Mouse (Mus musculus): ENCODE data around the gene Slc2a9. TPM values are rescaled to one million over a fixed set of nuclear protein-coding genes. Genes with fewer than 3 reads are reported as not detected.

Gene Slc2a9
- 0.40 and 1.2 TPM in 2 replicates for polyA plus RNA-seq (2014; fragmentation: Nextera tagmentation; extraction: Ambion mirVana)

GRCm38 (mm10) chr5:38502992-38503391 lies at the start of gene Slc2a9:
Gene Slc2a9, minus strand, starts transcription at chr5:38503143.
- Histone ChIP-seq H3K27ac (ENCODE audit: low read depth) (no peak within 1 kb of the TSS), H3K9ac (ENCODE audit: low read length) (no peak within 1 kb of the TSS), H3K4me3 (ENCODE audit: low read depth, low read length) (no peak within 1 kb of the TSS), H3K4me2 (ENCODE audit: low read length) (no peak within 1 kb of the TSS), H3K27me3 (replicated peaks; ENCODE audit: control insufficient read depth, insufficient read depth, low read length) (no peaks in the 10 kb centered on the region), H3K9me3 (ENCODE audit: control insufficient read depth, low read length) (no peaks in the 10 kb centered on the region), H3K4me1 (replicated peaks; ENCODE audit: control insufficient read depth, insufficient read depth, low read length) (no peaks in the 10 kb centered on the region), H3K36me3 (ENCODE audit: control insufficient read depth, insufficient read depth, low read length) (no peaks in the 10 kb centered on the region)
- no peak for ATAC-seq (replicated peaks; ENCODE audit: low FRiP score, low TSS enrichment, low read depth)
- DNase-seq (ENCODE audit: low spot score), result no peak
- WGBS, result 81% methylated on average over 4 of the region's 4 CpGs

GRCm38 (mm10) chr5:38552615-38553014 lies 49.7 kb upstream of the Slc2a9 start:
- no peak overlapping the region for H3K27ac ChIP-seq (ENCODE audit: low read depth)
- no peaks in the 10 kb centered on the region for H3K9me3 ChIP-seq (ENCODE audit: control insufficient read depth, low read length)
- no peak overlapping the region for H3K9ac ChIP-seq (ENCODE audit: low read length)
- H3K36me3 ChIP-seq (ENCODE audit: control insufficient read depth, insufficient read depth, low read length), result peaks cover 84% of the 10 kb centered on the region
- no peak for ATAC-seq (replicated peaks; ENCODE audit: low FRiP score, low TSS enrichment, low read depth)
- WGBS, result 54% methylated on average over 3 of the region's 3 CpGs
- no peak overlapping the region for H3K4me2 ChIP-seq (ENCODE audit: low read length)
- no peak overlapping the region for H3K4me3 ChIP-seq (ENCODE audit: low read depth, low read length)
- H3K27me3 ChIP-seq (replicated peaks; ENCODE audit: control insufficient read depth, insufficient read depth, low read length), result no peaks in the 10 kb centered on the region
- no peak for DNase-seq (ENCODE audit: low spot score)
- peaks cover 33% of the 10 kb centered on the region for H3K4me1 ChIP-seq (replicated peaks; ENCODE audit: control insufficient read depth, insufficient read depth, low read length)

GRCm38 (mm10) chr5:38550221-38550768 lies 47.4 kb upstream of the Slc2a9 start:
- 72% methylated on average over 1 of the region's 1 CpGs for WGBS
- no peaks in the 10 kb centered on the region for H3K9me3 ChIP-seq (ENCODE audit: control insufficient read depth, low read length)
- H3K4me1 ChIP-seq (replicated peaks; ENCODE audit: control insufficient read depth, insufficient read depth, low read length), result peaks cover 33% of the 10 kb centered on the region
- no peak overlapping the region for H3K9ac ChIP-seq (ENCODE audit: low read length)
- H3K4me3 ChIP-seq (ENCODE audit: low read depth, low read length), result no peak overlapping the region
- no peaks in the 10 kb centered on the region for H3K27me3 ChIP-seq (replicated peaks; ENCODE audit: control insufficient read depth, insufficient read depth, low read length)
- peaks cover 84% of the 10 kb centered on the region for H3K36me3 ChIP-seq (ENCODE audit: control insufficient read depth, insufficient read depth, low read length)
- ATAC-seq (replicated peaks; ENCODE audit: low FRiP score, low TSS enrichment, low read depth) (no peak), DNase-seq (ENCODE audit: low spot score) (no peak)
- no peak overlapping the region; the same call in 1 of the 2 replicates for H3K4me2 ChIP-seq (ENCODE audit: low read length)
- H3K27ac ChIP-seq (ENCODE audit: low read depth), result peak overlapping the region; percentile 80

GRCm38 (mm10) chr5:38549461-38549909 lies 46.5 kb upstream of the Slc2a9 start:
- Histone ChIP-seq H3K27ac (ENCODE audit: low read depth) (peak overlapping the region; percentile 80), H3K4me1 (replicated peaks; ENCODE audit: control insufficient read depth, insufficient read depth, low read length) (peaks cover 33% of the 10 kb centered on the region), H3K27me3 (replicated peaks; ENCODE audit: control insufficient read depth, insufficient read depth, low read length) (no peaks in the 10 kb centered on the region), H3K9me3 (ENCODE audit: control insufficient read depth, low read length) (no peaks in the 10 kb centered on the region), H3K4me2 (ENCODE audit: low read length) (no peak overlapping the region; the same call in 1 of the 2 replicates), H3K36me3 (ENCODE audit: control insufficient read depth, insufficient read depth, low read length) (peaks cover 84% of the 10 kb centered on the region), H3K4me3 (ENCODE audit: low read depth, low read length) (no peak overlapping the region), H3K9ac (ENCODE audit: low read length) (no peak overlapping the region)
- DNase-seq (ENCODE audit: low spot score), result peak; percentile 69
- 50% methylated on average over 3 of the region's 3 CpGs for WGBS
- ATAC-seq (replicated peaks; ENCODE audit: low FRiP score, low TSS enrichment, low read depth), result peak; percentile 33; the same call in 1 of the 2 replicates

- H3K4me1 ChIP-seq (replicated peaks; ENCODE audit: control insufficient read depth, insufficient read depth, low read length), result peaks cover 24% of the 10 kb centered on the region
- no peak overlapping the region for H3K4me3 ChIP-seq (ENCODE audit: low read depth, low read length)
- no peak overlapping the region for H3K27ac ChIP-seq (ENCODE audit: low read depth)
- no peak overlapping the region for H3K4me2 ChIP-seq (ENCODE audit: low read length)
- DNase-seq (ENCODE audit: low spot score) (no peak), ATAC-seq (replicated peaks; ENCODE audit: low FRiP score, low TSS enrichment, low read depth) (no peak)
- no peaks in the 10 kb centered on the region for H3K27me3 ChIP-seq (replicated peaks; ENCODE audit: control insufficient read depth, insufficient read depth, low read length)
- WGBS, result 55% methylated on average over 6 of the region's 6 CpGs
- H3K9me3 ChIP-seq (ENCODE audit: control insufficient read depth, low read length), result no peaks in the 10 kb centered on the region
- peaks cover 94% of the 10 kb centered on the region for H3K36me3 ChIP-seq (ENCODE audit: control insufficient read depth, insufficient read depth, low read length)
- H3K9ac ChIP-seq (ENCODE audit: low read length), result no peak overlapping the region
These were observed 44.4 kb upstream of the Slc2a9 start for GRCm38 (mm10) chr5:38547375-38547774.

GRCm38 (mm10) chr5:38544423-38545415 lies 41.8 kb upstream of the Slc2a9 start:
- H3K4me3 ChIP-seq (ENCODE audit: low read depth, low read length), result no peak overlapping the region
- peaks cover 99% of the 10 kb centered on the region for H3K36me3 ChIP-seq (ENCODE audit: control insufficient read depth, insufficient read depth, low read length)
- no peak for ATAC-seq (replicated peaks; ENCODE audit: low FRiP score, low TSS enrichment, low read depth)
- H3K9me3 ChIP-seq (ENCODE audit: control insufficient read depth, low read length), result no peaks in the 10 kb centered on the region
- no peak overlapping the region for H3K4me2 ChIP-seq (ENCODE audit: low read length)
- DNase-seq (ENCODE audit: low spot score), result no peak
- no peak overlapping the region for H3K27ac ChIP-seq (ENCODE audit: low read depth)
- H3K9ac ChIP-seq (ENCODE audit: low read length), result no peak overlapping the region
- H3K4me1 ChIP-seq (replicated peaks; ENCODE audit: control insufficient read depth, insufficient read depth, low read length), result peaks cover 7% of the 10 kb centered on the region
- 54% methylated on average over 5 of the region's 5 CpGs for WGBS
- H3K27me3 ChIP-seq (replicated peaks; ENCODE audit: control insufficient read depth, insufficient read depth, low read length), result no peaks in the 10 kb centered on the region

- Histone ChIP-seq H3K27ac (ENCODE audit: low read depth) (no peak overlapping the region), H3K27me3 (replicated peaks; ENCODE audit: control insufficient read depth, insufficient read depth, low read length) (no peaks in the 10 kb centered on the region), H3K9ac (ENCODE audit: low read length) (no peak overlapping the region), H3K36me3 (ENCODE audit: control insufficient read depth, insufficient read depth, low read length) (peaks cover 100% of the 10 kb centered on the region), H3K9me3 (ENCODE audit: control insufficient read depth, low read length) (no peaks in the 10 kb centered on the region), H3K4me2 (ENCODE audit: low read length) (no peak overlapping the region), H3K4me3 (ENCODE audit: low read depth, low read length) (no peak overlapping the region), H3K4me1 (replicated peaks; ENCODE audit: control insufficient read depth, insufficient read depth, low read length) (no peaks in the 10 kb centered on the region)
- 91% methylated on average over 4 of the region's 4 CpGs for WGBS
- DNase-seq (ENCODE audit: low spot score) (no peak), ATAC-seq (replicated peaks; ENCODE audit: low FRiP score, low TSS enrichment, low read depth) (no peak)
These were observed 40.7 kb upstream of the Slc2a9 start for GRCm38 (mm10) chr5:38543496-38544217.

- Histone ChIP-seq H3K27me3 (replicated peaks; ENCODE audit: control insufficient read depth, insufficient read depth, low read length) (no peaks in the 10 kb centered on the region), H3K4me3 (ENCODE audit: low read depth, low read length) (no peak overlapping the region), H3K4me2 (ENCODE audit: low read length) (no peak overlapping the region), H3K36me3 (ENCODE audit: control insufficient read depth, insufficient read depth, low read length) (peaks cover 100% of the 10 kb centered on the region), H3K9me3 (ENCODE audit: control insufficient read depth, low read length) (no peaks in the 10 kb centered on the region), H3K9ac (ENCODE audit: low read length) (no peak overlapping the region), H3K27ac (ENCODE audit: low read depth) (no peak overlapping the region), H3K4me1 (replicated peaks; ENCODE audit: control insufficient read depth, insufficient read depth, low read length) (no peaks in the 10 kb centered on the region)
- no peak for DNase-seq (ENCODE audit: low spot score)
- no peak for ATAC-seq (replicated peaks; ENCODE audit: low FRiP score, low TSS enrichment, low read depth)
- WGBS, result 88% methylated on average over 3 of the region's 3 CpGs
These were observed 38.8 kb upstream of the Slc2a9 start for GRCm38 (mm10) chr5:38541728-38542127.

Measured in intestine, embryonic 14.5 days (tissue).